Mouse (Mus musculus): ENCODE results near the gene Gm49416. TPM values are rescaled to one million over a fixed set of nuclear protein-coding genes. Genes with fewer than 3 reads are reported as not detected.
"Not testable (repeated sequence)": the region's sequence is repeated elsewhere in the genome, so short reads cannot be mapped to it uniquely, and the experiment has no call there.

The Gm49416 gene
- polyA plus RNA-seq, 1 experiment from 2014 or later = not detected

- ATAC-seq (ENCODE audit: low FRiP score) = no peak
- 83% methylated on average over 3 of the region's 3 CpGs for WGBS
- H3K9me3 ChIP-seq (replicated peaks) = no peaks in the 10 kb centered on the region
Measured at GRCm38 (mm10) chr19:8853117-8853516, 35.6 kb upstream of the Gm49416 start.

GRCm38 (mm10) chr19:8857689-8858088 is 31.0 kb upstream of the Gm49416 start:
- no peak overlapping the region for H3K4me2 ChIP-seq (replicated peaks)
- no peak overlapping the region for H3K27ac ChIP-seq
- H3K9me3 ChIP-seq (replicated peaks) = no peaks in the 10 kb centered on the region
- H3K9ac ChIP-seq = no peak overlapping the region
- 38% methylated on average over 4 of the region's 4 CpGs for WGBS
- ATAC-seq (ENCODE audit: low FRiP score) = no peak
- H3K36me3 ChIP-seq = no peaks in the 10 kb centered on the region
- no peak overlapping the region for H3K4me3 ChIP-seq
- H3K27me3 ChIP-seq = no peaks in the 10 kb centered on the region
- no peaks in the 10 kb centered on the region for H3K4me1 ChIP-seq

More at GRCm38 (mm10) chr19:8853117-8853516, 35.6 kb upstream of the Gm49416 start:
- no peak overlapping the region for H3K9ac ChIP-seq
- H3K27ac ChIP-seq = no peak overlapping the region
- no peaks in the 10 kb centered on the region for H3K27me3 ChIP-seq
- no peaks in the 10 kb centered on the region for H3K4me1 ChIP-seq
- H3K4me3 ChIP-seq = no peak overlapping the region
- H3K4me2 ChIP-seq (replicated peaks) = no peak overlapping the region
- peaks cover 8% of the 10 kb centered on the region for H3K36me3 ChIP-seq

- H3K4me3 ChIP-seq = no peak overlapping the region
- 30% methylated on average over 1 of the region's 1 CpGs for WGBS
- H3K27ac ChIP-seq = no peak overlapping the region
- no peak overlapping the region for H3K9ac ChIP-seq
- no peaks in the 10 kb centered on the region for H3K27me3 ChIP-seq
- H3K4me1 ChIP-seq = no peaks in the 10 kb centered on the region
- ATAC-seq (ENCODE audit: low FRiP score) = no peak
- no peaks in the 10 kb centered on the region for H3K9me3 ChIP-seq (replicated peaks)
- H3K4me2 ChIP-seq (replicated peaks) = no peak overlapping the region
- H3K36me3 ChIP-seq = no peaks in the 10 kb centered on the region
Measured at GRCm38 (mm10) chr19:8859018-8859417, 29.7 kb upstream of the Gm49416 start.

- WGBS = 80% methylated on average over 6 of the region's 6 CpGs
- ATAC-seq (ENCODE audit: low FRiP score) = no peak
- no peaks in the 10 kb centered on the region for H3K36me3 ChIP-seq
- no peak overlapping the region for H3K4me2 ChIP-seq (replicated peaks)
- H3K27ac ChIP-seq = no peak overlapping the region
- H3K9me3 ChIP-seq (replicated peaks) = no peaks in the 10 kb centered on the region
- no peak overlapping the region for H3K4me3 ChIP-seq
- no peaks in the 10 kb centered on the region for H3K27me3 ChIP-seq
- no peaks in the 10 kb centered on the region for H3K4me1 ChIP-seq
- no peak overlapping the region for H3K9ac ChIP-seq
Measured at GRCm38 (mm10) chr19:8864265-8864664, 24.5 kb upstream of the Gm49416 start.

GRCm38 (mm10) chr19:8870381-8870780 is 18.3 kb upstream of the Gm49416 start:
- not testable (repeated sequence) for H3K4me3 ChIP-seq

GRCm38 (mm10) chr19:8870838-8871237 is 17.9 kb upstream of the Gm49416 start:
- Histone ChIP-seq H3K9me3 (replicated peaks) (no peaks in the 10 kb centered on the region), H3K27me3 (no peaks in the 10 kb centered on the region), H3K4me3 (peak overlapping the region; percentile 72), H3K4me2 (replicated peaks) (peak overlapping the region; percentile 83), H3K27ac (peak overlapping the region; percentile 74), H3K4me1 (peaks cover 6% of the 10 kb centered on the region), H3K36me3 (peaks cover 28% of the 10 kb centered on the region), H3K9ac (peak overlapping the region; percentile 84)
- 66% methylated on average over 9 of the region's 9 CpGs for WGBS
- ATAC-seq (ENCODE audit: low FRiP score) = peak; percentile 56

More at GRCm38 (mm10) chr19:8870381-8870780, 18.3 kb upstream of the Gm49416 start:
- peaks cover 23% of the 10 kb centered on the region for H3K36me3 ChIP-seq
- H3K9ac ChIP-seq; ATAC-seq (ENCODE audit: low FRiP score); H3K9me3 ChIP-seq (replicated peaks); H3K27me3 ChIP-seq; H3K4me1 ChIP-seq; H3K27ac ChIP-seq: not testable (repeated sequence)
- H3K4me2 ChIP-seq (replicated peaks) = peak overlapping the region; percentile 83; the same call in 1 of the 2 replicates
- WGBS = 73% methylated on average over 3 of the region's 3 CpGs

GRCm38 (mm10) chr19:8871267-8872186 is 17.2 kb upstream of the Gm49416 start, which contains the start of gene Ubxn1:
TSS of gene Ubxn1 (plus strand) at chr19:8871496.
- WGBS = 1% methylated on average over 56 of the region's 59 CpGs
- H3K9ac ChIP-seq = peak within 1 kb of the TSS; percentile 84
- H3K4me1 ChIP-seq = peaks cover 6% of the 10 kb centered on the region
- peaks cover 34% of the 10 kb centered on the region for H3K36me3 ChIP-seq
- H3K4me3 ChIP-seq = peak within 1 kb of the TSS; percentile 72
- H3K27me3 ChIP-seq = no peaks in the 10 kb centered on the region
- H3K27ac ChIP-seq = peak within 1 kb of the TSS; percentile 74
- no peaks in the 10 kb centered on the region for H3K9me3 ChIP-seq (replicated peaks)
- peak; percentile 97 for ATAC-seq (ENCODE audit: low FRiP score)
- H3K4me2 ChIP-seq (replicated peaks) = peak within 1 kb of the TSS; percentile 83

GRCm38 (mm10) chr19:8872266-8872840 is 16.4 kb upstream of the Gm49416 start:
- Histone ChIP-seq H3K36me3 (peaks cover 39% of the 10 kb centered on the region), H3K27ac (no peak overlapping the region), H3K9me3 (replicated peaks) (no peaks in the 10 kb centered on the region), H3K4me1 (peaks cover 6% of the 10 kb centered on the region), H3K9ac (peak overlapping the region; percentile 84), H3K4me2 (replicated peaks) (peak overlapping the region; percentile 83), H3K27me3 (no peaks in the 10 kb centered on the region), H3K4me3 (peak overlapping the region; percentile 72)
- WGBS = 77% methylated on average over 10 of the region's 10 CpGs
- ATAC-seq (ENCODE audit: low FRiP score) = no peak

GRCm38 (mm10) chr19:8875031-8875430 is 13.7 kb upstream of the Gm49416 start:
- no peak overlapping the region for H3K4me3 ChIP-seq
- 94% methylated on average over 7 of the region's 7 CpGs for WGBS
- H3K36me3 ChIP-seq = peaks cover 39% of the 10 kb centered on the region
- H3K27me3 ChIP-seq = no peaks in the 10 kb centered on the region
- H3K9ac ChIP-seq = no peak overlapping the region
- H3K27ac ChIP-seq = no peak overlapping the region
- H3K4me1 ChIP-seq = peaks cover 14% of the 10 kb centered on the region
- H3K9me3 ChIP-seq (replicated peaks) = no peaks in the 10 kb centered on the region
- ATAC-seq (ENCODE audit: low FRiP score) = no peak
- H3K4me2 ChIP-seq (replicated peaks) = no peak overlapping the region

- peak within 1 kb of the TSS; percentile 69 for H3K4me2 ChIP-seq (replicated peaks)
- under 1% methylated on average over 42 of the region's 42 CpGs for WGBS
- peaks cover 14% of the 10 kb centered on the region for H3K36me3 ChIP-seq
- no peaks in the 10 kb centered on the region for H3K27me3 ChIP-seq
- peaks cover 9% of the 10 kb centered on the region for H3K4me1 ChIP-seq
- no peaks in the 10 kb centered on the region for H3K9me3 ChIP-seq (replicated peaks)
- ATAC-seq (ENCODE audit: low FRiP score) = peak; percentile 97
- H3K4me3 ChIP-seq = peak within 1 kb of the TSS; percentile 70
- H3K27ac ChIP-seq = peak within 1 kb of the TSS; percentile 83
- H3K9ac ChIP-seq = peak within 1 kb of the TSS; percentile 82
Measured at GRCm38 (mm10) chr19:8880311-8881033, 8.3 kb upstream of the Gm49416 start, which contains the start of gene Uqcc3. TSS of gene Uqcc3 (minus strand) at chr19:8880923.

GRCm38 (mm10) chr19:8881034-8881392 is 7.7 kb upstream of the Gm49416 start:
- peaks cover 9% of the 10 kb centered on the region for H3K4me1 ChIP-seq
- peak overlapping the region; percentile 70 for H3K4me3 ChIP-seq
- H3K4me2 ChIP-seq (replicated peaks) = peak overlapping the region; percentile 69
- no peaks in the 10 kb centered on the region for H3K27me3 ChIP-seq
- H3K9ac ChIP-seq = peak overlapping the region; percentile 82
- no peak overlapping the region for H3K27ac ChIP-seq
- WGBS = 21% methylated on average over 3 of the region's 3 CpGs
- peaks cover 9% of the 10 kb centered on the region for H3K36me3 ChIP-seq
- H3K9me3 ChIP-seq (replicated peaks) = no peaks in the 10 kb centered on the region
- ATAC-seq (ENCODE audit: low FRiP score) = 0 out of 2 replicates have a peak, but pooled peaks have one; percentile 7

- 82% methylated on average over 3 of the region's 3 CpGs for WGBS
- no peaks in the 10 kb centered on the region for H3K9me3 ChIP-seq (replicated peaks)
Measured at GRCm38 (mm10) chr19:8883616-8884015, 5.1 kb upstream of the Gm49416 start, which contains the start of the genes Lbhd1 and Gm49403. TSS of gene Lbhd1 (plus strand) at chr19:8883732. TSS of gene Gm49403 (plus strand) at chr19:8883930.

More at GRCm38 (mm10) chr19:8883616-8884015, 5.1 kb upstream of the Gm49416 start, which contains the start of the genes Lbhd1 and Gm49403:
- no peak for ATAC-seq (ENCODE audit: low FRiP score)
- Histone ChIP-seq H3K27ac (no peak within 1 kb of the TSS), H3K4me2 (replicated peaks) (no peak within 1 kb of the TSS), H3K9ac (no peak within 1 kb of the TSS), H3K4me3 (no peak within 1 kb of the TSS), H3K4me1 (peaks cover 16% of the 10 kb centered on the region), H3K36me3 (no peaks in the 10 kb centered on the region), H3K27me3 (no peaks in the 10 kb centered on the region)

Measured in hindbrain, embryonic 12.5 days (tissue).